Mouse (Mus musculus) cortical plate, adult 2 months (tissue): Measurements from ENCODE around the gene Ctrc.

ENCODE experiments used
- CTCF ChIP-seq: fragments of 200-500 bp; IDR thresholded peaks from 2 replicates; pipeline ENCODE4 v1.5.1; 2011; ENCODE audit warnings: mild to moderate bottlenecking, control low read depth, low read length; ENCODE audit not compliant: insufficient read depth; ENCODE audit errors: extremely low read depth
- POLR2A ChIP-seq: fragments of 200-500 bp; IDR thresholded peaks from 2 replicates; pipeline ENCODE4 v1.6.1; 2011; ENCODE audit warnings: mild to moderate bottlenecking, low read length, control low read depth; ENCODE audit not compliant: insufficient read depth; ENCODE audit errors: extremely low read depth

DNA sequence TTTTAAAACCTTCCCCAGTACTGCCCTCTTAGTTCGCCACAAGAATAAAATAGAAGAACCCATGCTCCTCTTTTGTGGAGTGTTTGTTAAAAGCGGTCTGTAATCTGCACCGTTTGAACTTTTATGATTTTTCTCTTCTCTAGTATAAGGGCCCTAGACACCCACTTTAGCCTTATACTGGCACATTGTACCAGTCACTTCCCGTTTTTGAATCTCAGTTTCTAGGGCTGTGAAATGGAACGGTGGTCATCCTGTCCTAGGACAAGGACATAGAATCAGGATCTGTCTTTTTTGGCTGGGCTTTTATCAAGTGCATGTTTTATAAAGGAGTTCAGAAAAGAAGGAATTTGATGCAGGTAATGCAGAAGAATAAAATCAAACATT is 52.0 kb downstream of the Ctrc start:
- TF ChIP-seq CTCF = no peak
- no peak for TF ChIP-seq POLR2A
